Mouse (Mus musculus): ENCODE measurements at regions not wholly inside any gene's neighbourhood (a gene's known extent, or its start where the extent isn't known, plus 50 kb on each side); places are given as distances from the start of the nearest gene placed in this dataset.
"Not testable (repeated sequence)": the region's sequence is repeated elsewhere in the genome, so short reads cannot be mapped to it uniquely, and the experiment has no call there.

DNA sequence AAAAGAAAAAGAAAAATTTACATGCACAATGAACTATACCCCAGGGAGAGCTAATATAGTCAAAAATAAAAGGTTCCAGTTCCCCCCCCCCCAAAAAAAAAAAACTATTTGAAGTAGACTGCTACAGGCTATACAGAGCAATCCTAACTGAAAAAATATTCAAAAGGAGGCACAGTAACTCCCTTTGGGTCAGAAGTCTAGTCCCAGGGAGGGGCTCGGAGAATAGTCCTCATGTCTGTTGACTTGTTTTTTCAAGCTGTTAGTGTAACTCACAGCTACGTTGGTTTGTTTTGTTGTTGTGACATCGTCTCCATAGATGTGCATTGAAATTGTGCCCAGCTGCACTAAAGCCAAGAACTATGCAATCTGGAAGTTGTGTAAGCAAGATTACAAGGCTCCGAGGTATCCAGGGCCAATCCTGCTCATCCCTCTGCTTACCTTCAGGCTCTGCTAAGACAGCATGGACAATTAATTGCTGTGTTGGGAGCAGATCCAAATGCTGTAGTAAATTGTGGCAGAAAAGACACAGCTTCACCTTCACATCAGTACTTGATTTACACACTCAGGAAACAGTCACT, 137.2 kb upstream of the Pnpt1 start:
- no peaks in the 10 kb centered on the region for H3K36me3 ChIP-seq (ENCODE audit: insufficient read depth)
- no peaks in the 10 kb centered on the region for H3K4me1 ChIP-seq (ENCODE audit: insufficient read depth)
- ATAC-seq (no peak), DNase-seq (peak; percentile 16)
- TF ChIP-seq CTCF (IDR thresholded peaks at IDR 0.05; ENCODE audit: low read depth) = no peak
- no peaks in the 10 kb centered on the region for H3K9me3 ChIP-seq (ENCODE audit: low read length)
- no peak overlapping the region for H3K4me3 ChIP-seq (ENCODE audit: low read depth, low read length)
- H3K27ac ChIP-seq (ENCODE audit: low read depth, low read length) = no peak overlapping the region
- no peak overlapping the region for H3K9ac ChIP-seq
- H3K27me3 ChIP-seq (ENCODE audit: insufficient read depth, low read length) = no peaks in the 10 kb centered on the region
- 59% methylated on average over 4 of the region's 4 CpGs for WGBS
- H3K4me2 ChIP-seq (ENCODE audit: low read depth) = no peak overlapping the region

DNA sequence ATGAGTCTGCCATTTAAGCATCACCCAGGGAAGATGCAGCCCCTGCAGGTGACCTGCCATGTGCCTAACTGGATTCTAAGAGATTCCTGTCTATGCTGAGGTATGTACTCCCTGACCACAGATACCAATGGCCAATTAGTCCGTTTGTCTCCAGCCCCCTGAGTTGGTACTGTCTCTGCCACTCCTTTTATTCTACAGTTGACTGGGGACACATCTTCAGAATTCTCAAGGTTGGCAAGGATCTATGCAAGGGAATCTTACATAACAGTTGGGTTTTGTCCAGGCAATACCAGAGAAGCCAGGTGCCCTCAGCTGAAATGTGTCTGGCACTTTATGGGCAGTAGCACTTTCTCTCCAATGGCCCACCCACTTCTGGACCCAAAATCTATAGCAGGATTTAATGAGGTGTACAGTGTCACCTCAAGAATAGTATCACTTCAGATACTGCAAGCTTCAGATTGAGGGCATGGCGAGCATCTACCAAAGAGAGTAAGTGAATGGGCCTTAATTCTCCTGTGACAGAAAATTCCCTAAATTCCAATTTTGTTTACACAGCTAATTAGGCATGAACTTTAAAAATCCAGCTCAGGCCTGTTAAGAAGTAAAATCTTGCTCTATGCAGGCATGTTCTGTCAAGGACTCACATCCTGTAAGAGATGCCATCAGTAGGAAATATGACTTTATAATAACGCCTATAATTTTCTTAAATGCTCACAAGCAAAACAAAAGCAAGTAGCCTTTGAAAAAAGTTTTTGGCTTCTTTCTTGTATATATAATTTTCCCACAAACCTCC, 132.0 kb upstream of the Pnpt1 start:
- WGBS = 64% methylated on average over 3 of the region's 3 CpGs
- no peak for TF ChIP-seq CTCF (IDR thresholded peaks at IDR 0.05; ENCODE audit: low read depth)
- no peak for ATAC-seq
- Histone ChIP-seq H3K27ac (ENCODE audit: low read depth, low read length) (no peak overlapping the region), H3K4me3 (ENCODE audit: low read depth, low read length) (no peak overlapping the region), H3K9me3 (ENCODE audit: low read length) (no peaks in the 10 kb centered on the region), H3K36me3 (ENCODE audit: insufficient read depth) (no peaks in the 10 kb centered on the region), H3K4me2 (ENCODE audit: low read depth) (no peak overlapping the region), H3K9ac (no peak overlapping the region), H3K27me3 (ENCODE audit: insufficient read depth, low read length) (no peaks in the 10 kb centered on the region), H3K4me1 (ENCODE audit: insufficient read depth) (no peaks in the 10 kb centered on the region)
- no peak for DNase-seq

DNA sequence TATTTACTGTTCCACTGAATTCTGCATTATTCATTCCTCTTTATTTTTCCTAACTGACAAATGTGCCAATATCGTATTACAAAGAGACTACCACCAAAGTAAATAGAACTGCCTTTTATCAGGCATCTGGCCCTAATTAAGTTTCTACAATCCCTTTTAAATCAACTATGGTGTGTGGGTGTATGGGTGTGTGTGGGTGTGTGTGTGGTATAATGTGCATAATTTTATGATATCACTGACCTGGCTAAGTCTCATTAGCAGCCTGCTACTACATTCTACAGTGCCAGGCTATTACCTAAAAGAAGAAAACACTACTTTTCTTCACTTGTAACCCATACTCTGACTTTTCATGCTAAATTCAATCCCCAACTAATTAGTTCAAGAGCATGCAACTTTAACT, 131.3 kb upstream of the Pnpt1 start:
- no peak for DNase-seq
- H3K9ac ChIP-seq = no peak overlapping the region
- H3K4me2 ChIP-seq (ENCODE audit: low read depth) = no peak overlapping the region
- H3K9me3 ChIP-seq (ENCODE audit: low read length) = no peaks in the 10 kb centered on the region
- no peaks in the 10 kb centered on the region for H3K27me3 ChIP-seq (ENCODE audit: insufficient read depth, low read length)
- no peak overlapping the region for H3K4me3 ChIP-seq (ENCODE audit: low read depth, low read length)
- no peak for ATAC-seq
- 43% methylated on average over 1 of the region's 1 CpGs for WGBS
- TF ChIP-seq CTCF (IDR thresholded peaks at IDR 0.05; ENCODE audit: low read depth) = no peak
- H3K36me3 ChIP-seq (ENCODE audit: insufficient read depth) = no peaks in the 10 kb centered on the region
- H3K27ac ChIP-seq (ENCODE audit: low read depth, low read length) = no peak overlapping the region
- no peaks in the 10 kb centered on the region for H3K4me1 ChIP-seq (ENCODE audit: insufficient read depth)

DNA sequence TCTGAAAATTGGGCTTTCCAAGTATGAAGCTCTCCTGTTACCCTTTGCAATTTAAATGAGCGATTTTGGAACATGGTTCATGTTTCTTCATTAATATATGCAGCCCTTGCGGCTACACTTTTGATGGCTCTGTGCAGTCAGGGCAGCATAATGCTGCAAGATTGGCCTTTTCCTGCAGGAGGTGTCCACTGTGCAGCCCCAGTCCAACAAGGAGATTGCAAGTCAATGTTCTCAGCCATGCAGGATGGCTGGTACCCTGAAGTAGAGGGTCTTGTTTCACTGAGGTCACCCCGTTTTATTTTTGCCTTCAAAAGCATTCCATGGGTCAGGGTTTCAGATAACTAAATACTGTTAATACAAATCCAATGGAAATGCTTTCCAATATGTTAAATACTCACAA, 130.9 kb upstream of the Pnpt1 start:
- whole genome bisulfite sequencing = 75% methylated on average over 3 of the region's 3 CpGs
- no peak for ATAC-seq

DNA sequence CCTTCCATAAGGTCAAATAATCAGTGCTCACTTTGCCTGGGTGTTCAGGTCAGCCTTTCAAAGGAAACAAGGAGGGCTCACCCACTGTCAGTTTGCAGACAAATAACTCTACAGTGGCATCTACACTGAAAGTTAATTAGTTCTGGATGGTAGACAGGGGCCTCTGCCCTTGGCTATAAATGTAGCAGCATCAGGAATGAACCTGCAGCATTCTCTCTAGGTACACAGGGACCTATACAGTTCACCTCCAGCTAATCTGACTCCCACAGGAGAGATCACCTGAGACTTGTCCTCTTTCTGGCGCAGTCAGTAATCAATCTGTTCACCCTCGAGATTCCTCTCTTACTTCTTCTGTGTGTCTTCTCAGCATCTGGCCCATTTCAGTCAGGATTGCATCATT, 130.3 kb upstream of the Pnpt1 start:
- H3K9ac ChIP-seq = no peak overlapping the region
- H3K4me3 ChIP-seq (ENCODE audit: low read depth, low read length) = no peak overlapping the region
- no peak for TF ChIP-seq CTCF (IDR thresholded peaks at IDR 0.05; ENCODE audit: low read depth)
- H3K27ac ChIP-seq (ENCODE audit: low read depth, low read length) = no peak overlapping the region
- ATAC-seq (no peak), DNase-seq (no peak)
- WGBS = 86% methylated on average over 2 of the region's 2 CpGs
- no peak overlapping the region for H3K4me2 ChIP-seq (ENCODE audit: low read depth)
- no peaks in the 10 kb centered on the region for H3K27me3 ChIP-seq (ENCODE audit: insufficient read depth, low read length)
- H3K36me3 ChIP-seq (ENCODE audit: insufficient read depth) = no peaks in the 10 kb centered on the region
- no peaks in the 10 kb centered on the region for H3K4me1 ChIP-seq (ENCODE audit: insufficient read depth)
- H3K9me3 ChIP-seq (ENCODE audit: low read length) = no peaks in the 10 kb centered on the region

More for the DNA sequence above, 130.9 kb upstream of the Pnpt1 start:
- Histone ChIP-seq H3K9me3 (ENCODE audit: low read length) (no peaks in the 10 kb centered on the region), H3K36me3 (ENCODE audit: insufficient read depth) (no peaks in the 10 kb centered on the region), H3K4me2 (ENCODE audit: low read depth) (no peak overlapping the region), H3K9ac (no peak overlapping the region), H3K27me3 (ENCODE audit: insufficient read depth, low read length) (no peaks in the 10 kb centered on the region), H3K4me3 (ENCODE audit: low read depth, low read length) (no peak overlapping the region), H3K27ac (ENCODE audit: low read depth, low read length) (no peak overlapping the region), H3K4me1 (ENCODE audit: insufficient read depth) (no peaks in the 10 kb centered on the region)
- DNase-seq = no peak
- no peak for TF ChIP-seq CTCF (IDR thresholded peaks at IDR 0.05; ENCODE audit: low read depth)

DNA sequence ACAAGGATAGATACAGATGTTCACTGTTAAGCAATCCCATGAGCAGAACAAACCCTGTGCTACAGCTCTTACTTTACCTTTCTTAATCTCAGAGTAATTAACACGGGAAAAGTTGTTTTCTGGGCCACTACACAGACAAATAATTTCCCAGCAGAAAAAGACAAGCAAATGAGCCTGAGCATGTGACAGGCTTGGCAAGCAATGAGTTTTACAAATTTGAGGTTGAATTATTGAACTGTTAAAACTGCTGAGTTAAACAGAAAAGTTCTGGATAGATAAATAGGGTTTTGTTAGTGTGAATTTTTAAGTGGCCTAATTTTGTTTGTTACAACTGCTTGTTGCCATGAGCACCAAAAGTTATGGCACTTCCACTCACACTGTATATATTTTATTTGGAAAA, 113.1 kb upstream of the Pnpt1 start:
- Histone ChIP-seq H3K4me3 (ENCODE audit: low read depth, low read length) (no peak overlapping the region), H3K27me3 (ENCODE audit: insufficient read depth, low read length) (no peaks in the 10 kb centered on the region), H3K36me3 (ENCODE audit: insufficient read depth) (no peaks in the 10 kb centered on the region), H3K4me2 (ENCODE audit: low read depth) (no peak overlapping the region), H3K9ac (no peak overlapping the region), H3K27ac (ENCODE audit: low read depth, low read length) (no peak overlapping the region), H3K4me1 (ENCODE audit: insufficient read depth) (no peaks in the 10 kb centered on the region), H3K9me3 (ENCODE audit: low read length) (no peaks in the 10 kb centered on the region)
- ATAC-seq (no peak), DNase-seq (no peak)
- no peak for TF ChIP-seq CTCF (IDR thresholded peaks at IDR 0.05; ENCODE audit: low read depth)
- WGBS = 27% methylated on average over 1 of the region's 1 CpGs

DNA sequence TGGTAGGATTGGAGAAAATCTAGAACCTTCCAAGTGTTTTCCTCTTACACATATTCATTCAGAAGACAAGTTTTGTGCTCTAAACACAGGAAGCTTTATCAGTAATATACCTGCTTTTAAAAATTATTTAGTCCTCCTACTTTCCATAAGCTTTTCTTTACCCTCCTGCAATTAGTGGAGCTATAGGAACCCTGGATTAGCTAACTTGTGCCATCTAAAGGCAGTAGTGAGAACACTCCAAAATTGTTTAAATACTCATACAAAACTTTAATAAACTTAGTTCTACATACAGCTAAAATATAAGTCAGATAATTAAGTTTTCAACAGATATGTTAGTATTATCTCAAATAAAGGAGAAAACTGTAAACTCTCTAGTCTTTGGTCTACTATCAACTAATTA, 89.7 kb upstream of the Pnpt1 start:
- Histone ChIP-seq H3K4me1 (ENCODE audit: insufficient read depth) (no peaks in the 10 kb centered on the region), H3K9me3 (ENCODE audit: low read length) (no peaks in the 10 kb centered on the region), H3K27ac (ENCODE audit: low read depth, low read length) (no peak overlapping the region), H3K27me3 (ENCODE audit: insufficient read depth, low read length) (no peaks in the 10 kb centered on the region), H3K9ac (no peak overlapping the region), H3K4me3 (ENCODE audit: low read depth, low read length) (no peak overlapping the region), H3K4me2 (ENCODE audit: low read depth) (no peak overlapping the region), H3K36me3 (ENCODE audit: insufficient read depth) (no peaks in the 10 kb centered on the region)
- TF ChIP-seq CTCF (IDR thresholded peaks at IDR 0.05; ENCODE audit: low read depth) = peak; percentile 54
- DNase-seq (peak; percentile 5), ATAC-seq (no peak)

DNA sequence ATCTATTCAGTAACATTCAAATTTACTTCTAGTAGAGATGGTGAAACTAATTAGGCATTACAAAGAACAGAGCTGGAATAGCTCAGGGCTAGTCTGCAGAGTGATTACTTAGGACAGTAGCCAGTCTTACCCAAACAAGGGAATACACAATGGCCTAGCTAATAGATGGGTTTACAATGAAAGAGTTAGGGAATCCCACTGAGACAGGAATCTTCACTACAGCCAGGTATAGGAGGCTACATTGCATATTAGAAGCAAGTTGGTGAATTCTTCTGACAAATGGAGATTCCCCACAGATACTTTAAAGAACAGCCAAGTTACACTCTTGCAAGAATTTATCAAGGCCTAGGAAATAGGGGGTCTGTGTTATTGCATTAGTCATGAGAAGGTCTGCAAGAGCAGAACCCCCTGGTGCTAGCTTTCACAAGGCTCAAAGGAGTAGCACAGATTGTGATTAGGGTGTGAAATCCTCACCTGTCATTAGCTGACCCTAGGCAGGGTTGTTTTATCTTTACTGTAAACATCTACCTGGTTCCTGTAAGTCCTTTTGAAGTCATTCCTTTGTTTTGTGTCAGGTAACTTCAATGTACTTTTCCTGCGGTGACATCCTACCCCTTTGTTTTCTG, 82.4 kb upstream of the Pnpt1 start:
- ATAC-seq; H3K4me3 ChIP-seq (ENCODE audit: low read depth, low read length); H3K9me3 ChIP-seq (ENCODE audit: low read length); DNase-seq; H3K27ac ChIP-seq (ENCODE audit: low read depth, low read length); H3K4me1 ChIP-seq (ENCODE audit: insufficient read depth); H3K27me3 ChIP-seq (ENCODE audit: insufficient read depth, low read length); H3K4me2 ChIP-seq (ENCODE audit: low read depth); H3K9ac ChIP-seq; H3K36me3 ChIP-seq (ENCODE audit: insufficient read depth): not testable (repeated sequence)
- 17% methylated on average over 1 of the region's 1 CpGs for WGBS
